Mouse (Mus musculus): ENCODE data around the gene Mat1a. TPM values are rescaled to one million over a fixed set of nuclear protein-coding genes. Genes with fewer than 3 reads are reported as not detected.

Gene Mat1a
- not detected for total RNA-seq (2021)

DNA sequence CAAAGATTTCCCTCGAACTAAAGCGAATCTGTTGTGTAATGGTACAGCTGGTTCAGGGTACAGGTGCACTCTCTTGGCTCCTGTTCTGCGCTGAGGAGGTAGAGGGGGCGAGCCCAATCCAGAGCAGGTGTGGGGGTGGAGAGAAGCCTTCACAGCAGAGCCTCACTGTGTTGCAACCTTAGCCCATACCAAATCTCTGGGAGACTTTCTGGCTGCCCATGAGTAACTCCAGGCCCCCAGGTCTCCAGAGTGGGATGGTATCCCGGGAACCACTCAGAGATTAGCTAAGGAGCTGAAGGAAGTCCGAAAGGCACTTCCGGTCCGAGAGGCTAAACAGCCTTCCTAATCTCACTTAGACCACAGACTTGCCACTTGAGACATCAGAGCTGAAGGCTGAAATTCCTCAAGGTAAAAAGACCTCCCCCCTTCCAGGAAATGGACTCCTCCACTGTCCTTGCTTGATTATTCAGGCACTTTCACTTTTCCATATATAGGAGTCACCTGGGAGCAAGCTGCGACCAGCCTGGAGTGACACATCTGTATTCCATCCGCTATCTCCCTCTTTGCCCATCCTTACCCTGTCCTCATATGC is at the start of gene Mat1a:
TSS of gene Mat1a (plus strand) at position 183 of the 592 bp plus-strand sequence.
- intact Hi-C loops (cut with DNase I): no loop called here

DNA sequence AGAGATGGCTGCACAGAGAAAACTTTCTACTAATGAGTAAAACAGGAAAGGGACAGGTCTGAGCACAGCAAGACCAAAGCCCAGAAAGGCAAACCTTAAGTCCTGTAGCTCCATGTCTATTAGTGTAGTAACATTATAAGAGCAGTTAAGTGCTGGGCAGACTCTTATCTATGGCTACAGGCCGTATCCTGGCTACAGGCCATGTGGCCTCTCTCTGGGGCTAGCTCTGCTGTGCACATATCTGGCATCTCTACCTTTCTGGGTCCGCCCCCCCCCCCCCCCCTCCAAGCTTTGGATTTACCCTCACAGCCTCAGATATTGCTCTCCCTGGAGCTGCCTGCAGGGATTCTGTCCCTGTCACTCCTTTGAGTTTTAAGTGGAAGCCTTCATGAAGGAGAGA is 39.7 kb upstream of the Mat1a start:
- intact Hi-C loops (cut with DNase I): no loop called here

More for the DNA sequence above, at the start of gene Mat1a:
- DNase-seq (ENCODE audit: low spot score in 2 of 2): no peak

DNA sequence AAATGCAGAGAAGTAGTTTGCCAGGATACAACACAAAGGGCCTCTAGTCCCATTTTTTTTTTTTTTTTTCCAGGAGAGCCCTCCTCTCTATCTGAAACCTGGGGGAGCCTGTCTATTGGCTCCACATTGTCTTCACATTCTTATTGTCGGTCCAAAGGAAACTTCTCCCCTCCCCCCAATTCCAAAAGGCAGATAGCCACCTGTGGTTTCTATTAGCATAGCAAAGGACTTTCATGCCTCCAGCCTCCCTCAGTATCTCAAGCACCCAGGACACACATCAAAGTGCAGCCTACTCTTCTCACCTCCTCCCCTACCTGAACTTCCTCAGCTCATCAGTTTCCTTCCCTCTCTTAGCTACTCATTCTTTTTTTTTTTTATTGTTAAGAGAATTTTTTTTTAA is 38.4 kb upstream of the Mat1a start:
- intact Hi-C loops (cut with DNase I): no loop called here
- DNase-seq (ENCODE audit: low spot score in 2 of 2): no peak

More for the DNA sequence above, 39.7 kb upstream of the Mat1a start:
- DNase-seq (ENCODE audit: low spot score in 2 of 2): no peak

DNA sequence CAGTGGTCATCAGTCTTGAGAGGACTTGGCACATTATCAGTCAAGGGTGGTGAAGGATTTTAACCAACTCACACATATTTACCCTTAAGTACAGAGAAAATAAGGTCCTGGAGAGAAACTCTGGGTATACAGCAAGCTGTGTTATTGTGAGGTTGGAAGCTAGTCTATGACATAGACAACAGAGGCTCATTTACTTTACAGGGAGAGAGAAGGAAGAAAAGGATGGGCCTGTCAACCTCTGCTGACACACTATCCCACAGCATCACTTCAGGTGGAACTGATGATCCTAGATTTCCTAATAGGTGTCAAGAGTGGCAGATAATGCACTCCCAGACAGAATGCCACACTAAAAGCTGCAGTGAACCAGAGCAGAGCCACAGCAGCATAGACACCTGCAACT is 35.7 kb upstream of the Mat1a start, which contains the start of gene Dydc2:
TSS of gene Dydc2 (minus strand) at position 101 of the 400 bp plus-strand sequence.
- intact Hi-C loops (cut with DNase I): no loop called here
- DNase-seq (ENCODE audit: low spot score in 2 of 2): no peak

DNA sequence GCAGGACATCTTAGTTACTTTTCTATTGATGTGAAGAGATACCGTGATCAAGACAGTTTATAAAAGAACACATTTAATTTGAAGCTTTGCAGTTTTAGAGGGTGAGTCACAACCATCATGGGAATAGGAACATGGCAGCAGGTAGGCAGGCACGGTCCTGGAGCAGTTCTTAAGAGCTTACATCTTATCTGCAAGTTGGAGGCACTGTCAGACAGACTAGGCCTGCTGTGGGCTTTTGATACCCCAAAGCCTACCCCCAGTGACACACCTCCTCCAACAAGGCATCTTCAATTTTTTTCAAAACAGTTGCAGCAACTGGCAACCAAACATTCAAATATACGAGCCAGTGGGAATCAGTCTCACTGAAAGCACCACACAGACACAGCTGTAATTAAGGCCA is 34.5 kb upstream of the Mat1a start:
- no peak for DNase-seq (ENCODE audit: low spot score in 2 of 2)
- intact Hi-C loops (cut with DNase I): no loop called here

DNA sequence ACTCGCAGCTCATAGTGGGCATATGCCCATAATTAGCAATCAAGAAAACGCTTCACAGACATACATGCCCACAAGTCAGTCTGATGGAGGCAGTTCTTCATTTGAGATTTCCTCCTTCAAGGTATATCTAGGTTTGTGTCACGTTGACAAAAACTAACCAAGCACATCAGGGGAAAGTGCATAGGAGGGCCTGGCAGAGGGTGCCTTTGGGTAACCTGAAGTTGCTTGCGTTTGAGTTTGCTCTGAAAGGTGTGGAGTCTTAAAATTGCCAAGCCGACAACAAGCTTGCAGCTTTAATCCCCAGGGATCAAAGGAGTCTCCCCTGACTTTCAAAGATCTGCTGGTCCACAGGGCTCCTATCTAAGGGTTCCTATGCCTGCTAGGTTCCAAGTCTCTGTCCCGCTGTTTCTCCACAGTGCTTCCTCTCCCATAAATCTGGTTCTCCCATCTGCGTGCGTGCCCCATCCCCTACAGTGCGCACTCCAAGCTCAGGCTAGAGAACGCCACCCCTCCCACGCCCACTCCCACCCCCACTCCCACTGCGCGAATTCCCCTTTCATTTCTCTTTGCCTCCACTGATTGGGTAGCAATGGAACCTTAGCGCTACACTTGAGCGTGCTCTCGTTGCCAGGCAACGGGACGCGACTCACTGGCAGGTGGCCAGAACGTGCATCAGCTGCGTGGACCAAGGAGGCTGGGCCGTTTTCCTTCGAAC is 32.4 kb upstream of the Mat1a start, which contains the start of gene Dydc1:
TSS of gene Dydc1 (plus strand) at position 683 of the 715 bp plus-strand sequence.
- peak; percentile 81 to 83 for DNase-seq (ENCODE audit: low spot score in 2 of 2)
- intact Hi-C loops (cut with DNase I): no loop called here

DNA sequence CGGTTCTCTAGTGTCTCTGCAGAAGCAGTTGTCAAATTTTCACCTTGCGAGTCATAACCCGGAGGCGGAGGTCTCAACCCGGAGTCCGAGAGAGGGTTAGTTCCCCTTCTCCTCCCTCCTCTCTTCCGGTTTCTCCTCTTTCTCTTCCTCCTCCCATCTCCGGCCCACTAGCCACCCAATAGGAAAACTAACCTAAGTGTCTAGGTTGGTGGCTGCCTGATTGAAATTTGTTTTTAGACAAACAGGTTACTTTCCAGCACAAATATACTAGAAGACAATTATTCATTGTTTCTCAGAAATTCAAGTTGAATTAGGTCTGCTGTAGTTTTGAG is 31.9 kb upstream of the Mat1a start:
- intact Hi-C loops (cut with DNase I): no loop called here
- DNase-seq (ENCODE audit: low spot score in 2 of 2): no peak

DNA sequence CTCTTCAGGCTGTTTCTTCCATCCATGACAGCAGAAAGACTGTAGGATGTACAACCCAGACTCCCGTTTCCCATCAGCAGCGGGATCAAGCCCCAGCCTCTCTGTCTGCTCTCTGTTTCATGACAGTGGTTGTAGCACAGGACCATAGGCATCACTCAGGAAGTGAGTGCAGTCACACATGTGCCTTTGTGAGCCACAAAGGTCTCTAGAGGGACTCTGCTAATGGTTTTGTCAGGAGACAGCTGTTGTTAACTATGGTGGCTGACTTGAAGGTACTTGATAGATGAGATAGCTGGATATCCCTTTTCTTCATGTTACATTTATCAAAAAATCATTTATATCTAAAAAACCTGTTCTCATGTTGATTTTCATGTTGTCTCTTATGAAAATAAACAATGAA is 22.4 kb upstream of the Mat1a start:
- intact Hi-C loops (cut with DNase I): no loop called here
- no peak for DNase-seq (ENCODE audit: low spot score in 2 of 2)

DNA sequence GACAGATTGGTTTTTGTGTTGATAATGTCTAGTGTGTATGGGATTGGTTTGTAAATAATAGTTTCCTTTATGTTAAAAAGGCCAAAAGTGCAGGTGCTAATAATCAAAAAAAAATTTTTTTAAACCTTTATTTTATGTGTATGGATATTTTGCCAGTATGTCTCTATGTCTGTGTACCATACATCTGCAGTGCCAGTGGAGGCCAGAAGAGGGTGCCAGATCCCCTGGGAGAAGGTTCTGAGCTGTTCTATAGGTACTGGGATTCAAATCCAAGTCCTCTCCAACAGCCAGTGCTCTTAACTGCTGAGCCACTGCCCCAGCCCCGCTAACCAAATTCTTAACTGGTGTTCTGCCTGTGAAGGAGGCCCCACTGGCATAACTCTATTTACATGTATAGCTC is 17.3 kb upstream of the Mat1a start:
- no peak for DNase-seq (ENCODE audit: low spot score in 2 of 2)
- intact Hi-C loops (cut with DNase I): no loop called here

DNA sequence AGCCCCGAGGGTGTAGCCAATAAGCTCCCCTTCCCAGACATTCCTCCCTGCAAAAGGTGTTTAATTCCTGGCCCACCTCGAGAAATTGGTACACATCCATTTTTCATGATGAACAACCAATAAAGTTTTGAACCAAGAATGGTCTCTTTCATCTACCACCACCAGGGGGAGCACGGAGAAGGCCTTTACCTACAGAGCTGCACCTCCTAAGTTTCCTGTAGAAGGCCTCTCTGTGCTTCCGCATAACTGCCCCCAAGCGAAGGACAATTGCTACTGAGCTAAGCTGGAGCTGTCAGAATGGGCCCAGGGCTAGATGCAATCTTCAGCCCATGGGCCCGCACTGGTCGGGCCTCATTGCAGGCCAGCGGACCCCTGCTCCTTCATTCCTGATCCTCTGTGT is 14.1 kb upstream of the Mat1a start:
- intact Hi-C loops (cut with DNase I): loop anchor here (2.0 kb wide), 1 partner anchor 72 kb away; no protein-coding TSS in a partner anchor
- no peak for DNase-seq (ENCODE audit: low spot score in 2 of 2)

DNA sequence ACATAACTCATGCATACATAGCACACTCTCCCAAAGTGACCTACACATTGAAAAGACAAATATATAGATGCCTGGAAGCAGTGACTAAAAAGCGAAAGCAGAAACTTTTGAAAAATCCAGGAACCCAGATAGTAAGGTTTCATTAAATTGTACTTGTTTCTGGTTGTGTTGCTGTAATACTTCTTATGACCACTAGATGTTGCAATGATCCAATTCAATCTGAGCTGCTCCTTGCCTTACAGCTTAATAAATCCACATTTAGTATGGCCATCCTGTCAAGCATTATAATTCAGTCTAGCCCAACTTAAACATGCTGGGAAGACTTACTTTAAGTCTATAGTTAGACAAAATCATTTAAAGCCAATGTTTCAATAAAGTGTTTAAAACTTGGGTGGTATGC is 10.7 kb upstream of the Mat1a start:
- no peak for DNase-seq (ENCODE audit: low spot score in 2 of 2)
- intact Hi-C loops (cut with DNase I): no loop called here

DNA sequence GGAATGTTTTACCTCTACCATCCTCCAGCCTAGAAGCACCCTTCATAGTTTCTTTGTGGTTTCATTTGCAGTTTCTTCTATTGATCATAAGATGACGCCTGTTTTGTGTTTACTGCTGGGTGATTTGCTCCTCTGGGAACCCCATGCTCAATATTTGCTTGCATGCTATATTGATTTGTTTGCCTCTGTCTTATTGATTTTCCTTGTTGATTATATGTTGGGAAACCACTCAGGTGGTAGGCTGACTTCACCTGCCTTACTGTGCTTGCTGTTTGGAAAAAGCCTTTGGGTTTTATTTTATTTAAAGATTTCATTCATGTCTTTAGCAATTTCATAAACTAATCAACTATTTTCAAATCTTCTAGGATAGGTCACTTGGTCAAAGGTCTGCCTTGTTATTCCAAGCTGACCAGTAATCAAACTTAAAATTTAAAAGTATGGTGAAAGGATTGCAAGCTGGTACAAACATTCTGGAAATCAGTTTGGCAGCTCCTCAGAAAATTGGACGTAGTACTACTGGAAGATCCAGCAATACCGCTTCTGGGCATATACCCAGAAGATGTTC is 8.5 kb upstream of the Mat1a start:
- DNase-seq (ENCODE audit: low spot score in 2 of 2): no peak
- intact Hi-C loops (cut with DNase I): no loop called here

DNA sequence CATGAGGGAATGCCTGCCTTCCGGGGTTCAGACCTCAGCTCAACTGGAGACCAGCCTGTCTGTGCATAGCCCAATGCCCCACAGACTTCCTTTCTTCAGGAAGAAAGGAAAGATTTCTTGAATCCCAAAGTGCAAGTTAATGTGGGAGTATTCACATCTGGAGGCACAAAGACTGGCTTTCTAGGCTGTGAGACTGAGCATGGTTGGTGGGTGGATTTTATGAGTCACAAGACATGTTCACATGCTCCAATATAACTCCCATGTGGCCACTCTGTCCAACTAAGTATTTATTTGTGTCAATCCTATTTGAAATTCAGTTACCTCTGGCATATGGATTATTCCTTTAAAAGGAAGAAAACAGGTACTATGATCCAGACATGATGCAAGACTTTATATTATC is 6.1 kb upstream of the Mat1a start:
- no peak for DNase-seq (ENCODE audit: low spot score in 2 of 2)
- intact Hi-C loops (cut with DNase I): no loop called here

DNA sequence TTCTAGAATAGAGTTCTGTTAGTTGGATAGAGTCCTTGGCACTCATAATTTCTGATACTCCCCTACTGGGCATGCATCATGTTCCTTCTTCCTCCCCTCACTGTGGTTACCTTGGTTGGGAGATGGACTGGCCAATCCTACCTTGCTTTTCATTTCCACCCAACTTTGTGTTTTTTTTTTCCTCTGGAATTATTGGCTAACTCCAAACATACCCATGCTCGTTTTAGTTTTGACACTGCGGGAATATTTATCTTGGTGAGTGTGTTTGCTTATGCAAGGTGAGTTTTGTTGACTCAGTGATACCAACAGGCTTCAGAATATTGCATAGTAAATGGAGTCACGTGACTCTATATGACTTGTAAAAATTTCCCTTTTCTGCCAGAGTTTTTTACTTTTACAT is 4.1 kb upstream of the Mat1a start:
- DNase-seq (ENCODE audit: low spot score in 2 of 2): no peak
- intact Hi-C loops (cut with DNase I): no loop called here

DNA sequence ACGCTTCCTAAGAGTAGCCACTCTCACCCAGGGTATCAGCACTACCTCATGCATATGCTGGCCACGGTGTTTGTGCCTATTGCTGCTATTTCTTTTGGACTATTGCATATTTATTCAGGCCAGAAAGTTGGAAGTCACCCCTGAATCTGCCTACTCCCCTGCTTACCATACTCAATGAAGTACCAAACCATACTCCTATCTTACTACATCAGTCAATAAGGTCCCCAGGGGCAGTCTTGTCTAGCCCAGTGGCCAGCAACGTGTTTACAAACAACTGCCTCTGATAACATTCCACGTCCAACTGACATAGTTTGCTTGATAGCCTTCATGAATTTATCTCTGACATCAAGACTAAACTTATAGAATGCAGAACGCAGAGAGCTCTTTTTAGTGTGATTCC is 3.6 kb upstream of the Mat1a start:
- DNase-seq (ENCODE audit: low spot score in 2 of 2): no peak
- intact Hi-C loops (cut with DNase I): no loop called here

DNA sequence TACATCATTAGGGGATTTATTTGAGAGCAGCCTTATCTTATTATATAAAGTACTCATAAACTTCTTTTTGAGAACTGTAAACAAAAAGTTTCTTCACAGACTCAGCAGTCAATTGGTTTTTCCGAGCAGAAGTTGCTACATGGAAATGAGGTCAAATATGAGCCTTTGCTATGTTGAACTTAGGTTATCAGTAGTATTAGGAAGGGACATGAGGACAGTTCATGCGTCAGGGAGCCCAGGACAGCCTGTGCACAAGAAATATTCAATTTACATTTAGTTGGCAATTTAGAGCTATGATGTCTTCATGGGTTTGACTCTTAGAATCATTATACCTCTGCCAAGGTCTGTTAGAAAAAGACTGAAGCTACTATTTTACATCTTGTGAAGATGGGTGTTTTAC is 2.6 kb upstream of the Mat1a start:
- DNase-seq (ENCODE audit: low spot score in 2 of 2): no peak
- intact Hi-C loops (cut with DNase I): no loop called here

DNA sequence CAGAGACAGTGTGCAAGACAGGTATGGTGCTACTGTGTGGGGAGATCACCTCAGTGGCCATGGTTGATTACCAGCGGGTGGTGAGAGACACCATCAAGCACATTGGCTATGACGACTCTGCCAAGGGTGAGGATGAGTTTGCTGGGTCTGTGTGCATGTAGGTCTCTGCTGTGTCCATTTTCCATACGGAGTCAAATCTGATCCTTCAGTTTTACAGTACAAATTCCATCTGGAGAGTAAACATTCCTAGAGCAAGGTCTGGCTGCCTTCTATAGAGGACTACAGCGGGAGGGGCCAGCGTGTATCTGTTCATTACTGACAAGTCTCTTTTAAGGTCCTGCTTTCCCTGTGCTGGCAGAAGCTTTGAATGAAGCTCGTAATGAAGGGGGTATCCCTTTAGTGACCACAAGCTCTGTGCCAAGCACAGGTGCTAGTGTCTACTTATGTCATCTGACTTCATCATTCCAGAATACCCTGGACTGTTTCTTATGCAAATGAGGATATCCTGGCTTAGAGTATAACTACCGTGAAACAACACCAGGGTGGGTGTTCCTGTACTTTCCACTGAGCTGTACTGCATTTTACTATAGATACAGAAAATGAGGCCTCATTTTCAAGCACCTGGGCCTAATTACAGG is 6.3 kb downstream of the Mat1a start:
- intact Hi-C loops (cut with DNase I): no loop called here
- no peak for DNase-seq (ENCODE audit: low spot score in 2 of 2)

DNA sequence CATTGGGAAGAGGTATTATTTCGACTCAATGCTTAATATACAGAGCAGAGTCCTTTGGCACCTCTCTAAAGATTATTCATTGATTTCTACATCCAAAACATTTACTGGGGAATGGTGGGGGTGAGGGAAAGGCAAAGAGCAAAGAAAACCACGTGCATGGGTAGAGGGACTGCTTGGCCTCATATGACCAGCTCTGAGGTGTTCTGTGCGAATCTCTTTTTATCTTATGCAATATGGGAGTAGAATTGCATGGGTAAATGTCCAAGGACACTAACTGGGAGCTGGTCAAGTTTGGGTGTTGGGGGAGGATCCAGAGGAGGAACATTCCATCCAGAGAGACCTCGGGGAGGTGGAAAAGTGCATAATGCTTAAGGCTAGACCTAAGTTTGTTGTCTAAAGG is 8.1 kb downstream of the Mat1a start:
- intact Hi-C loops (cut with DNase I): no loop called here
- no peak for DNase-seq (ENCODE audit: low spot score in 2 of 2)

DNA sequence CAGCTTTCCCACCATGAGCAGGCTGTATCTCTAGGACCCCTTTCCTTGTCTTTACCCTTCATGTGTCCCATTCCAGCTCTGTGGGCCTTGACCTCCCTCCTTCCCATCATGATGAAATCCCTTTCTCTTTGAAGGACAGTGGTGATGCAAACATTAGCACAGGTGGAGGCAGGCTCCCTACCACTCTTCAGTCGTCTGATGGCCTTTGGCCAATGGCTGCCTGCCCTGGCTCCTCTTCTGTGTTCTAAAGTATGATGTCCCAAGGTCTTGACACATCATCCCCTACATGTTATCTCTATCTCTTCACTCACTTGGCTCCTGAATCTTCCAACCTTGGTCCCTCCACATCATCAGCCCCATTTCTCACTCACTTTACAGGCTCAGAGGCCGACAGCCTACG is 11.4 kb downstream of the Mat1a start:
- intact Hi-C loops (cut with DNase I): no loop called here
- no peak for DNase-seq (ENCODE audit: low spot score in 2 of 2)

DNA sequence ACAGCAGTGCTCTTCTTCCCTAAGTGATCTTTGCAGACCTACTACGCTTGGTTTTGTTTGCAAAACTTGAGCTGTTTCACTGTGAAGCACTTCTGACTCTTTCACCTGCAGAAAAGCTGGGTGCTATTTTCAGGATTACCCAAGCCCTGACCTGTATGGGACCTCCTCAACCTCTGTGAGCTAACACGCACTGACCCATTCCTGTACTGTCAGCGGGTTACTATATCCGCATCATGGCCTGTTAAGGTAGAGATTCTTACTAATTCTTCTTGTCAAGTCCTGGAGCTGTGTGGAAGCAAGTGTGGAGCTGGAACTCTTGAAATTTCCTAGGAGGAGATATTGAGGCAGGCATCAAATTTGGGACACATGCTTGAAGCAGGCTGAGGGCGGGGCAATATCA is 19.8 kb downstream of the Mat1a start:
- no peak for DNase-seq (ENCODE audit: low spot score in 2 of 2)
- intact Hi-C loops (cut with DNase I): no loop called here

DNA sequence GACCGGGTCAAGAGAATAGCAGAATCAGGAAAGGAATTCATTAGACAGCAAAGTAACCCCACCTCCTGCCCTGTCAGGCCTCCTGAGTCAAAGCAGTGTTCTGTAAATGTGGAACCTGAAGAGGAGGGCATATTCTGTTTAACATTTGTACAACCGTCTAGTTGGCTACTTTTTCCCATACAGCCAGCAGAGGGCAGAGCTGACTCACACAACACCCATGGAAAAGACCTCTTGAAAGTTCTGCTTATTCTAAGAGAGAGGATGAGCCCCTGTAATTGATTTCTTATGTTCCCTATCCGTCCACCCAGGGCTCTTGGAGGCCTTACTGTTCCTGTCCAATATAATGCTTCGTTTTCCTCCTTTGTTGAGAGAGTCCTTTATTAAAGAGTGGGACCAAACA is 23.2 kb downstream of the Mat1a start:
- intact Hi-C loops (cut with DNase I): loop anchor here (1.0 kb wide), 1 partner anchor 34 kb away; no protein-coding TSS in a partner anchor
- peak in 1 of 2 experiments; percentile 14 for DNase-seq (ENCODE audit: low spot score in 2 of 2)
